Mouse (Mus musculus): ENCODE data around the gene Tmem9. TPM values are rescaled to one million over a fixed set of nuclear protein-coding genes. Genes with fewer than 3 reads are reported as not detected.
A peak's percentile ranks its signal among the peaks of the same experiment; 100 is the strongest.

The Tmem9 gene
- polyA plus RNA-seq, 1 experiment from 2014 or later: 223 TPM

GRCm38 (mm10) chr1:135972576-135972975, 35.4 kb upstream of the Tmem9 start:
- Histone ChIP-seq H3K27me3 (ENCODE audit: insufficient read depth, low read length) (no peaks in the 10 kb centered on the region), H3K36me3 (ENCODE audit: insufficient read depth, low read length) (no peaks in the 10 kb centered on the region), H3K9ac (ENCODE audit: low read depth, low read length) (no peak overlapping the region), H3K9me3 (replicated peaks; ENCODE audit: low read length) (no peaks in the 10 kb centered on the region), H3K4me3 (replicated peaks; ENCODE audit: low read depth, low read length) (no peak overlapping the region), H3K4me2 (ENCODE audit: low read length) (no peak overlapping the region), H3K27ac (no peak overlapping the region), H3K4me1 (replicated peaks; ENCODE audit: insufficient read depth, low read length) (no peaks in the 10 kb centered on the region)
- no peak for DNase-seq (ENCODE audit: low spot score)
- no peak for ATAC-seq (replicated peaks; ENCODE audit: low FRiP score, low read depth)
- WGBS: 74% methylated on average over 3 of the region's 3 CpGs
- no peak for TF ChIP-seq CTCF (IDR thresholded peaks at IDR 0.05; ENCODE audit: low read depth)

- TF ChIP-seq CTCF (IDR thresholded peaks at IDR 0.05; ENCODE audit: low read depth): no peak
- ATAC-seq (replicated peaks; ENCODE audit: low FRiP score, low read depth): 0 out of 2 replicates have a peak, but pooled peaks have one; percentile 29
These were observed 23.8 kb upstream of the Tmem9 start for GRCm38 (mm10) chr1:135984105-135984504.

GRCm38 (mm10) chr1:135989876-135990275, 18.1 kb upstream of the Tmem9 start:
- no peak for TF ChIP-seq CTCF (IDR thresholded peaks at IDR 0.05; ENCODE audit: low read depth)
- DNase-seq (ENCODE audit: low spot score) (no peak), ATAC-seq (replicated peaks; ENCODE audit: low FRiP score, low read depth) (no peak)
- Histone ChIP-seq H3K4me3 (replicated peaks; ENCODE audit: low read depth, low read length) (no peak overlapping the region), H3K9ac (ENCODE audit: low read depth, low read length) (no peak overlapping the region), H3K27ac (no peak overlapping the region), H3K9me3 (replicated peaks; ENCODE audit: low read length) (no peaks in the 10 kb centered on the region), H3K36me3 (ENCODE audit: insufficient read depth, low read length) (no peaks in the 10 kb centered on the region), H3K4me2 (ENCODE audit: low read length) (no peak overlapping the region), H3K27me3 (ENCODE audit: insufficient read depth, low read length) (no peaks in the 10 kb centered on the region), H3K4me1 (replicated peaks; ENCODE audit: insufficient read depth, low read length) (no peaks in the 10 kb centered on the region)

More at GRCm38 (mm10) chr1:135984105-135984504, 23.8 kb upstream of the Tmem9 start:
- Histone ChIP-seq H3K36me3 (ENCODE audit: insufficient read depth, low read length) (no peaks in the 10 kb centered on the region), H3K4me3 (replicated peaks; ENCODE audit: low read depth, low read length) (no peak overlapping the region), H3K9me3 (replicated peaks; ENCODE audit: low read length) (no peaks in the 10 kb centered on the region), H3K4me1 (replicated peaks; ENCODE audit: insufficient read depth, low read length) (peaks cover 9% of the 10 kb centered on the region; the same call in 1 of the 2 replicates), H3K27me3 (ENCODE audit: insufficient read depth, low read length) (no peaks in the 10 kb centered on the region), H3K4me2 (ENCODE audit: low read length) (no peak overlapping the region), H3K9ac (ENCODE audit: low read depth, low read length) (no peak overlapping the region), H3K27ac (no peak overlapping the region)
- DNase-seq (ENCODE audit: low spot score): no peak
- WGBS: 17% methylated on average over 5 of the region's 5 CpGs

GRCm38 (mm10) chr1:135993470-135993869, 14.5 kb upstream of the Tmem9 start:
- DNase-seq (ENCODE audit: low spot score): no peak
- no peak for TF ChIP-seq CTCF (IDR thresholded peaks at IDR 0.05; ENCODE audit: low read depth)
- no peak overlapping the region for H3K4me2 ChIP-seq (ENCODE audit: low read length)
- no peak overlapping the region for H3K9ac ChIP-seq (ENCODE audit: low read depth, low read length)
- H3K27me3 ChIP-seq (ENCODE audit: insufficient read depth, low read length): no peaks in the 10 kb centered on the region
- no peaks in the 10 kb centered on the region for H3K36me3 ChIP-seq (ENCODE audit: insufficient read depth, low read length)
- H3K9me3 ChIP-seq (replicated peaks; ENCODE audit: low read length): no peaks in the 10 kb centered on the region
- peak; percentile 36; the same call in 1 of the 2 replicates for ATAC-seq (replicated peaks; ENCODE audit: low FRiP score, low read depth)
- H3K4me3 ChIP-seq (replicated peaks; ENCODE audit: low read depth, low read length): no peak overlapping the region
- WGBS: 80% methylated on average over 4 of the region's 4 CpGs
- H3K27ac ChIP-seq: no peak overlapping the region
- no peaks in the 10 kb centered on the region for H3K4me1 ChIP-seq (replicated peaks; ENCODE audit: insufficient read depth, low read length)

- WGBS: 43% methylated on average over 7 of the region's 7 CpGs
- DNase-seq (ENCODE audit: low spot score) (no peak), ATAC-seq (replicated peaks; ENCODE audit: low FRiP score, low read depth) (no peak)
- Histone ChIP-seq H3K27ac (no peak overlapping the region), H3K9ac (ENCODE audit: low read depth, low read length) (no peak overlapping the region), H3K4me1 (replicated peaks; ENCODE audit: insufficient read depth, low read length) (no peaks in the 10 kb centered on the region), H3K4me2 (ENCODE audit: low read length) (no peak overlapping the region), H3K4me3 (replicated peaks; ENCODE audit: low read depth, low read length) (no peak overlapping the region), H3K36me3 (ENCODE audit: insufficient read depth, low read length) (no peaks in the 10 kb centered on the region), H3K27me3 (ENCODE audit: insufficient read depth, low read length) (no peaks in the 10 kb centered on the region), H3K9me3 (replicated peaks; ENCODE audit: low read length) (no peaks in the 10 kb centered on the region)
- TF ChIP-seq CTCF (IDR thresholded peaks at IDR 0.05; ENCODE audit: low read depth): no peak
These were observed 10.4 kb upstream of the Tmem9 start for GRCm38 (mm10) chr1:135997537-135997936.

GRCm38 (mm10) chr1:135999720-136000287, 8.1 kb upstream of the Tmem9 start:
- Histone ChIP-seq H3K4me2 (ENCODE audit: low read length) (no peak overlapping the region), H3K9ac (ENCODE audit: low read depth, low read length) (no peak overlapping the region), H3K4me3 (replicated peaks; ENCODE audit: low read depth, low read length) (no peak overlapping the region), H3K27me3 (ENCODE audit: insufficient read depth, low read length) (no peaks in the 10 kb centered on the region), H3K27ac (no peak overlapping the region), H3K4me1 (replicated peaks; ENCODE audit: insufficient read depth, low read length) (no peaks in the 10 kb centered on the region), H3K9me3 (replicated peaks; ENCODE audit: low read length) (no peaks in the 10 kb centered on the region), H3K36me3 (ENCODE audit: insufficient read depth, low read length) (no peaks in the 10 kb centered on the region)
- no peak for DNase-seq (ENCODE audit: low spot score)
- ATAC-seq (replicated peaks; ENCODE audit: low FRiP score, low read depth): no peak
- no peak for TF ChIP-seq CTCF (IDR thresholded peaks at IDR 0.05; ENCODE audit: low read depth)
- 62% methylated on average over 8 of the region's 8 CpGs for WGBS

- TF ChIP-seq CTCF (IDR thresholded peaks at IDR 0.05; ENCODE audit: low read depth): no peak
- WGBS: 81% methylated on average over 2 of the region's 2 CpGs
- Histone ChIP-seq H3K4me2 (ENCODE audit: low read length) (no peak overlapping the region), H3K27ac (no peak overlapping the region), H3K9me3 (replicated peaks; ENCODE audit: low read length) (no peaks in the 10 kb centered on the region), H3K27me3 (ENCODE audit: insufficient read depth, low read length) (no peaks in the 10 kb centered on the region), H3K9ac (ENCODE audit: low read depth, low read length) (no peak overlapping the region), H3K36me3 (ENCODE audit: insufficient read depth, low read length) (no peaks in the 10 kb centered on the region), H3K4me3 (replicated peaks; ENCODE audit: low read depth, low read length) (no peak overlapping the region), H3K4me1 (replicated peaks; ENCODE audit: insufficient read depth, low read length) (no peaks in the 10 kb centered on the region)
- peak; percentile 72; the same call in 1 of the 2 replicates for ATAC-seq (replicated peaks; ENCODE audit: low FRiP score, low read depth)
- DNase-seq (ENCODE audit: low spot score): peak; percentile 8
These were observed 6.5 kb upstream of the Tmem9 start for GRCm38 (mm10) chr1:136001438-136001837.
